Mouse (Mus musculus) hindbrain, embryonic 16.5 days (tissue): ENCODE measurements around the gene Tbc1d8. TPM values are rescaled to one million over a fixed set of nuclear protein-coding genes. Genes with fewer than 3 reads are reported as not detected.

Experiments
- ATAC-seq: fragments of 200-750 bp; cut with Nextera tagmentation; 2 replicates; pipeline ENCODE4 v1.8.0; 2017; ENCODE audit warnings: moderate TSS enrichment, moderate library complexity
- H3K27ac ChIP-seq: fragments of 300-500 bp; sonication (generic); 2 replicates; pipeline ENCODE4 v1.5.1; 2014; ENCODE audit warnings: low read depth, mild to moderate bottlenecking, control low read depth, low read length, moderate library complexity
- H3K27me3 ChIP-seq: fragments of 300-500 bp; sonication (generic); replicated peaks from 2 replicates; pipeline ENCODE4 v1.6.1; 2014; ENCODE audit warnings: low read length; ENCODE audit not compliant: control insufficient read depth, insufficient read depth
- H3K36me3 ChIP-seq: fragments of 300-500 bp; sonication (generic); 2 replicates; pipeline ENCODE4 v1.6.1; 2014; ENCODE audit warnings: mild to moderate bottlenecking, low read length, moderate library complexity, mixed read lengths; ENCODE audit not compliant: control insufficient read depth, insufficient read depth
- H3K4me1 ChIP-seq: fragments of 300-500 bp; sonication (generic); 2 replicates; pipeline ENCODE4 v1.6.1; 2014; ENCODE audit warnings: low read depth, low read length; ENCODE audit not compliant: control insufficient read depth, insufficient read depth
- H3K4me2 ChIP-seq: fragments of 300-500 bp; sonication (generic); 2 replicates; pipeline ENCODE4 v1.6.1; 2014; ENCODE audit warnings: mild to moderate bottlenecking, low read length, control low read depth, moderate library complexity
- H3K4me3 ChIP-seq: fragments of 300-500 bp; sonication (generic); 2 replicates; pipeline ENCODE4 v1.5.1; 2014; ENCODE audit warnings: mild to moderate bottlenecking, low read length, control low read depth, moderate library complexity
- H3K9ac ChIP-seq: fragments of 300-500 bp; sonication (generic); 2 replicates; pipeline ENCODE4 v1.6.1; 2014; ENCODE audit warnings: low read depth, mild to moderate bottlenecking, control low read depth, low read length, moderate library complexity
- H3K9me3 ChIP-seq: fragments of 300-500 bp; sonication (generic); 2 replicates; pipeline ENCODE4 v1.6.1; 2014; ENCODE audit warnings: mild to moderate bottlenecking, low read length, moderate library complexity; ENCODE audit not compliant: control insufficient read depth
- WGBS: fragments of 180-500 bp; shearing (Covaris S2); extraction: QIAGEN DNeasy Blood & Tissue Kit; methylation state at CpG from one replicate; pipeline ENCODE4 v1.1.7; 2014; 5-methylcytosine and 5-hydroxymethylcytosine counted together
- polyA plus RNA-seq: library from polyadenylated mRNA; unstranded; fragments of >200 nt; fragmentation: Nextera tagmentation; extraction: Ambion mirVana; gene quantifications from 2 replicates; pipeline ENCODE4 v1.2.1, GENCODE M21; 2015

The Tbc1d8 gene
- polyA plus RNA-seq, 1 experiment from 2014 or later, result 9.9 TPM

DNA sequence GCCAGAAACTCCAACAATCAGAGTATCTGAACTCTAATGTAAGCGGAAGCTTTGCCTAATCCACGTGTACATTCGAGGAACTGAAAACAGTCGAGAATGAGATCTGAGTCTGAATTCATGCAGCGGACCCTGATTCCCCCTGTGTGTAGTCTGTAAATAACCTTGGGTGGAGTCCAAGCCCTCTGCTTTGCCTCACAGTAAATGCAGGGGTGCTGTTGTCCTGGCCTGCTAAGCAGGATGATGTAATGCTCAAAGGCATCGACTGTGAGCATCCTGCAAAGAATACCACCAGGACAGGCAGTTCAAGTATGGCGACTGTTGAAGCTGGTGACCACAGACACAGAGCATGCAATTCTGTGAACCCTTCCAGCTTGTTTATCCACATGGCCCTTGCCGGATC is 34.8 kb downstream of the Tbc1d8 start:
- peaks cover 22% of the 10 kb centered on the region for H3K4me1 ChIP-seq
- H3K27me3 ChIP-seq, result no peaks in the 10 kb centered on the region
- no peaks in the 10 kb centered on the region for H3K36me3 ChIP-seq
- H3K4me3 ChIP-seq, result no peak overlapping the region
- 58% methylated on average over 8 of the region's 8 CpGs for WGBS
- H3K9ac ChIP-seq, result no peak overlapping the region
- ATAC-seq, result no peak
- no peak overlapping the region for H3K4me2 ChIP-seq
- no peak overlapping the region for H3K27ac ChIP-seq
- no peaks in the 10 kb centered on the region for H3K9me3 ChIP-seq

DNA sequence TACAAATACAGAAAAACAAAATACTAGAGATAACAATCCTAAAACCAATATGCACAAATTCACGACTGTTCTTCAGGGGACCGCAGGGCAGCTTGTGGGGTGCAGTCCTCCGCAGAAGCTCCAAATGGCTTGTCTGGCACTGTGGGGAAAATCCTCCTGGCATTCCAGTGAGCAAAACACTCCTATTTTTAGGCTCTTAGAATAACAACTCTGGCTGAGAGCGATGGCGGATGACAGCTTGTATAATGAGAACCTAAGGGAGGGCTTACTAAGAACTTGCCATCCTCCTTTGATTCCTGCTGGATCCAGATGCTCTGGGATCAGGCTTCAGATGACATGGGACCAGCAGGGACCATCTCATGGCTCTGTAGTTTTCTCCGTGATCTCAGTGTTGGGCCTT is 36.9 kb downstream of the Tbc1d8 start:
- H3K27ac ChIP-seq, result no peak overlapping the region
- H3K9ac ChIP-seq, result no peak overlapping the region
- no peak overlapping the region for H3K4me2 ChIP-seq
- H3K9me3 ChIP-seq, result no peaks in the 10 kb centered on the region
- H3K36me3 ChIP-seq, result no peaks in the 10 kb centered on the region
- H3K27me3 ChIP-seq, result no peaks in the 10 kb centered on the region
- ATAC-seq, result no peak
- H3K4me1 ChIP-seq, result peaks cover 21% of the 10 kb centered on the region
- 81% methylated on average over 6 of the region's 6 CpGs for WGBS
- H3K4me3 ChIP-seq, result no peak overlapping the region

DNA sequence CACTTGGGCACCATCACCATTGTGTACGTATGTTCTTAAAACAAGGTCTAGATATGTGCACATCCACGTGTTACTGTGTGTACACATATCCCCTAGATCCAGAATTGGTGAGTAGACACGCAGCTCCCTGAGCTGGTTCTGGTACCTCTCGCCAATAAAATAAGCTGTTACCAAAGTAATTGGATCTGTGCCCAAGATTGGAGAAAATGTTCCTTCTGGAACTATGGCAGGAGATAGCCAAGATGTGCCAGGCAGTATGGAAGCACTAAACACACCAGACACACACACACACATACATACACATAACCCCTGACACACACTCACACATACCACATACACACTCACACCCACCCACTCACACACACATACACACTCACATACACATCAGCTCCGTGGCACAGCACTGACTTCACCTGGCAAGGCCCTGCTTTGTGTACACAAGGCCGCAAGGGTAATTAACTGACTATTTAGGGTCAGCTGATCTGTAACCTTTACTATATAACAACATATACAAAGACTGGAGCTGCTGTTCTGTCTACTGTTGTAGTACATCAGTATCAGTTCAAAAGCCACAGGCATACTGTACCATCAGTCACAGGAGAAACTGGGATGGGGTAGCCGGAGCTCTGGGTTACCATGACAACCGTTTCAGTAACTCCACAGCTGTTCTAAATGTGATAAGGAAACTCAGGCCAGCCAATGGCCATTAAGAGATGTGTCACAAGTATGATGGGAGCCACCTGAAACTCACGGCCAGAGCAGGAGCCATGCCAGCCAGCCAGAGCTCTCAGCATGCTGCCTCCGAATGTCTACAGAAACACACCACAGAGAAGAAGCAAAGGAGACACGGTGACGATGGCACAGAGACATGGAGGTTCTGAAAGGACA is 38.6 kb downstream of the Tbc1d8 start:
- no peak overlapping the region for H3K4me2 ChIP-seq
- H3K27me3 ChIP-seq, result no peaks in the 10 kb centered on the region
- no peak overlapping the region for H3K27ac ChIP-seq
- H3K36me3 ChIP-seq, result no peaks in the 10 kb centered on the region
- H3K9me3 ChIP-seq, result no peaks in the 10 kb centered on the region
- ATAC-seq, result peak; percentile 63
- 69% methylated on average over 12 of the region's 12 CpGs for WGBS
- peaks cover 17% of the 10 kb centered on the region for H3K4me1 ChIP-seq
- no peak overlapping the region for H3K9ac ChIP-seq
- H3K4me3 ChIP-seq, result no peak overlapping the region

DNA sequence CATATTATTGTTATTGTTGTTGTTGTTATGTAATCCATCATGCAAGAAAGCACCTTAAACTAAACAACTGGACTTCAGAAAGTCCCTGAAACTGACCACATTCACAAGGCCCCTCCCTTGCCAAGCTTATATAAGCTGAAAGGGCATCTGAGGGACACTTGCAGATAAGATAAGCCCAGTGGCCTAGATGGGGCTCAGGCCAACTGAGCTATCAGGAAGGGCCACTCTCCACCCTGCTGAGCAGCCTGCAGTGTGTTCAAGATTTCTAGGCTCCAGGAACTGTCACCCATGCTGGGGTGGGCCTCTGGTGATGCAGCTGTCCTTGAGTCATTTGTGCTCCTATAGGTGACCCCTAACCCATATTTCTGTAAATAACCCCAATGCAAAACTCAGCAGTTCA is 39.9 kb downstream of the Tbc1d8 start:
- ATAC-seq, result no peak
- Histone ChIP-seq H3K9ac (no peak overlapping the region), H3K27ac (no peak overlapping the region), H3K4me2 (no peak overlapping the region), H3K36me3 (no peaks in the 10 kb centered on the region), H3K9me3 (no peaks in the 10 kb centered on the region), H3K27me3 (no peaks in the 10 kb centered on the region), H3K4me1 (peaks cover 15% of the 10 kb centered on the region), H3K4me3 (no peak overlapping the region)

DNA sequence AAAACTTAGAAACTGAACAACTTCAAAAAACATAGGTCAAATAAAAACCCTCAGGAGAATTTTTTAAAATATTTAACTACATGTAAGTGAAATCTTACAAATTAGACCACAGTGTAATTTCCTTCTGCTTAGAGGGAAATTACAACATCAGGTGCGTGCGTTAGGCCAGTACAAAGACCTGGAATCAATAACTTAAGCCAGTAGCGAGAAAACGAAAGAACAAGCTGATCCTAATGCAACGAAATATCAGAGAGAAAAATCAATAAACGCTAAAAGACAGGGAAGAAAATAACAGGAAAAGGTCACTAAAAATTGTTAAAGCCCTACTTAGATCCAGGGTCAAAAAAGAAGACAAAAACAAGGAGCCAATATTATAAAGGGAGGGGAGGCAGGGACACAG is 44.3 kb downstream of the Tbc1d8 start:
- H3K4me2 ChIP-seq, result no peak overlapping the region
- no peak for ATAC-seq
- no peaks in the 10 kb centered on the region for H3K27me3 ChIP-seq
- H3K27ac ChIP-seq, result no peak overlapping the region
- H3K4me3 ChIP-seq, result no peak overlapping the region
- H3K36me3 ChIP-seq, result no peaks in the 10 kb centered on the region
- WGBS, result 83% methylated on average over 6 of the region's 6 CpGs
- no peaks in the 10 kb centered on the region for H3K9me3 ChIP-seq
- no peak overlapping the region for H3K9ac ChIP-seq
- H3K4me1 ChIP-seq, result no peaks in the 10 kb centered on the region

DNA sequence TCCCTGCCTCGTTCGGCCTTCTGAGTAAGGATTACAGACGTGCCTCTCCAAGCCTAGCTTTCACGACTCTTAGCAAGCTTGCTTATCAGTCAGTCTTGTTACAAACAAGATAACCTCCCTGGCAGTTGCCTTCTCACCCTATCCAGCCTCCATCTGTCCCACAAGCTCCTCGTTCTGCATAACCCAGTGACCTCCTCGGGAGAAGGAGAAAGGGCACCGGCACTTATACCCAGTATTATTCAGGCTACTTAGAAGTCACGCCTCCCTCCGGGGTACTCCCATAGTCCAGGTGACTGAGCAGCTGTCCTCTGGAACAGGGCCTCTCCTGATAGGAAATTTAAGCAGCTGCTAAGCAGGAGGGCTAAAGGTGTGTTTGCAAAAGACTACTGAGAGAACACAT is 48.5 kb downstream of the Tbc1d8 start:
- Histone ChIP-seq H3K36me3 (no peaks in the 10 kb centered on the region), H3K9ac (no peak overlapping the region), H3K4me1 (no peaks in the 10 kb centered on the region), H3K4me3 (no peak overlapping the region), H3K27ac (no peak overlapping the region), H3K4me2 (no peak overlapping the region), H3K9me3 (no peaks in the 10 kb centered on the region), H3K27me3 (no peaks in the 10 kb centered on the region)
- no peak for ATAC-seq
- WGBS, result 72% methylated on average over 9 of the region's 9 CpGs

DNA sequence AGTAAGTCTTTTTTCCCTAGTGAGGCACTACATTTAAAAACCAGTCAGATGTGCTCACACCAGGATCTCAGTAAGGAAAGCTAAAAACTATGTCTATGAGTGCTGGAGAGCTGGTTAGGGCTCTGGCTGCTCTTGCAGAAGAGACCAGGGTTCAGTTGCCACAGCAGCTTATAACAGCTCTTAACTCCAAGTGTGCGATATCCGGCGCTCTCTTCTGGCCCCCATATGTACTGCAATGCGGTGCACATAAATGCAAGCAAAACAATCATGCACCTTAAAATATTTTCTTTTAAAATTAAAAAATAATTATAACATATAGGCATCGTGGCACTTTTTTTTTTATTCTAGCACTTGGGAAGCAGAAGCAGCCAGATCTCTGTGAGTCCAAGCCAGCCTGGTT is 49.5 kb downstream of the Tbc1d8 start:
- WGBS, result 93% methylated on average over 5 of the region's 5 CpGs
- no peaks in the 10 kb centered on the region for H3K4me1 ChIP-seq
- no peak for ATAC-seq
- H3K9me3 ChIP-seq, result no peaks in the 10 kb centered on the region
- no peak overlapping the region for H3K4me3 ChIP-seq
- H3K36me3 ChIP-seq, result no peaks in the 10 kb centered on the region
- no peak overlapping the region for H3K27ac ChIP-seq
- no peak overlapping the region for H3K4me2 ChIP-seq
- no peak overlapping the region for H3K9ac ChIP-seq
- H3K27me3 ChIP-seq, result no peaks in the 10 kb centered on the region

DNA sequence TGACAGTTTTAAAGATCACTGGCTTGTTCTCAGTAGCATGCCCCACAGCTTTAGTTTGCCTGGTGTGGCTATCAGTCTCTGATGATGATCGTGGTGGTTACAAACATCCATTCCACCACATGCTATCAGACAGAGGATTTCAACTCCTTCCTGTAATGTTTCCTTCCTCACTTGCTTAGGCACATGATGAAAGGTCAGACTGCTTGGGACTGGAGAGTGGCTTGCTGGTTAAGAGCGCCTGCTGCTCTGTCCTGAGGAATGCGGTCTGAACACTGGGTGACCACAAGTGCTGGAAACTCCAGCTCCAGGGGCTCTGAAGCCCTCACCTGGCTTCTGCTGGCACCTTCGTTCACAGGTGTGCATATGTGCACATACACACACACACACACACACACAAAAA is 50.3 kb downstream of the Tbc1d8 start:
- no peak overlapping the region for H3K9ac ChIP-seq
- no peak overlapping the region for H3K4me3 ChIP-seq
- H3K27ac ChIP-seq, result no peak overlapping the region
- no peaks in the 10 kb centered on the region for H3K36me3 ChIP-seq
- H3K27me3 ChIP-seq, result no peaks in the 10 kb centered on the region
- H3K4me2 ChIP-seq, result no peak overlapping the region
- no peaks in the 10 kb centered on the region for H3K4me1 ChIP-seq
- WGBS, result 85% methylated on average over 4 of the region's 4 CpGs
- no peak for ATAC-seq
- H3K9me3 ChIP-seq, result no peaks in the 10 kb centered on the region

DNA sequence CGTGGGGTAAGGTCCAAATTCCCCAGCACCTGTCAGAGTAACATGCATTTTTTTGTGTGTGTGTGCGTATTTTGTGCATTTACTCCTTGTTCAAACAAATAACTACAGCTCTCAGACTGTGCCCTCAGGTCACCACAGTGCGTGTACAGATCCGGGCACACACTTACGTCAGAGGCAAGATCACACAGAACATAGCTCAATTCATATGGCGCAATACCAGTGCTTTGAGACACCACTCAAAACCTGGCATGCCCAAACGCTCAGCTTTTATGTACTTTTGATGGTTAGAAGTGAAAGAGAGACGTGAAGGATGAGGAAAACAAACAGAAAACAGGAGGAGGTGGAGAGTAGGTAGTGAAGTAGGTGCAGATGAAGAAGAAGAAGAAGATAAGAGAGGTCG is 53.1 kb downstream of the Tbc1d8 start:
- H3K4me1 ChIP-seq, result no peaks in the 10 kb centered on the region
- H3K27ac ChIP-seq, result no peak overlapping the region
- no peak overlapping the region for H3K9ac ChIP-seq
- H3K27me3 ChIP-seq, result no peaks in the 10 kb centered on the region
- H3K4me3 ChIP-seq, result no peak overlapping the region
- WGBS, result 95% methylated on average over 9 of the region's 9 CpGs
- H3K4me2 ChIP-seq, result no peak overlapping the region
- no peaks in the 10 kb centered on the region for H3K36me3 ChIP-seq
- no peak for ATAC-seq
- H3K9me3 ChIP-seq, result no peaks in the 10 kb centered on the region
